Mouse (Mus musculus) MEL (cell line): ENCODE data around the gene Fbn1. TPM values are rescaled to one million over a fixed set of nuclear protein-coding genes. Genes with fewer than 3 reads are reported as not detected.

Source experiments
- DNase-seq: peaks from one replicate; pipeline ENCODE4 v3.0.0; 2011; ENCODE audit warnings: low read depth, low spot score
- H3K27ac ChIP-seq: 2 replicates; pipeline ENCODE4 v1.5.1; 2012; ENCODE audit warnings: low read depth, mild to moderate bottlenecking, control low read depth, low read length, moderate library complexity; ENCODE audit not compliant: control insufficient read depth
- H3K27me3 ChIP-seq, 2 experiments: fragments of 150-350 bp in 1 of 2; sonication (generic) in 1 of 2; 2 replicates each; pipeline ENCODE4 v1.6.1; 2012; ENCODE audit warnings: low read length in 2 of 2, mild to moderate bottlenecking in 2 of 2, improper control_type of control experiment in 1 of 2, moderate library complexity in 1 of 2; ENCODE audit not compliant: insufficient read depth in 2 of 2, control insufficient read depth in 1 of 2
- H3K36me3 ChIP-seq, 2 experiments: 2 replicates each; pipeline ENCODE4 v1.6.1; 2012 to 2014; ENCODE audit warnings: low read length in 2 of 2, improper control_type of control experiment in 1 of 2, inconsistent platforms in 1 of 2, mild to moderate bottlenecking in 1 of 2; ENCODE audit not compliant: insufficient read depth in 2 of 2, control insufficient read depth in 1 of 2
- H3K4me1 ChIP-seq, 2 experiments: fragments of 150-350 bp in 1 of 2; sonication (generic) in 1 of 2; 2 replicates each; pipeline ENCODE4 v1.6.1; 2012; ENCODE audit warnings: low read length in 2 of 2, improper control_type of control experiment in 1 of 2, mild to moderate bottlenecking in 1 of 2; ENCODE audit not compliant: insufficient read depth in 2 of 2, control insufficient read depth in 1 of 2
- H3K4me3 ChIP-seq, 2 experiments: fragments of 150-350 bp in 1 of 2; sonication (generic) in 1 of 2; 2 replicates each; pipeline ENCODE4 v1.5.1; 2012; ENCODE audit warnings: low read depth in 2 of 2, low read length in 2 of 2, mild to moderate bottlenecking in 2 of 2, moderate library complexity in 2 of 2, control low read depth in 1 of 2, improper control_type of control experiment in 1 of 2; ENCODE audit not compliant: control insufficient read depth in 1 of 2, insufficient read depth in 1 of 2
- H3K79me2 ChIP-seq: 2 replicates; pipeline ENCODE4 v1.6.1; 2012; ENCODE audit warnings: mild to moderate bottlenecking, low read length, moderate library complexity; ENCODE audit not compliant: control insufficient read depth, poor library complexity, insufficient read depth
- H3K9ac ChIP-seq: 2 replicates; pipeline ENCODE4 v1.6.1; 2012; ENCODE audit warnings: low read depth, mild to moderate bottlenecking, control low read depth, low read length, moderate library complexity; ENCODE audit not compliant: control insufficient read depth, poor library complexity, severe bottlenecking
- H3K9me3 ChIP-seq: fragments of 150-350 bp; sonication (generic); replicated peaks from 2 replicates; pipeline ENCODE4 v1.6.1; 2012; ENCODE audit warnings: mild to moderate bottlenecking, low read length, improper control_type of control experiment, moderate library complexity; ENCODE audit not compliant: insufficient read depth
- BHLHE40 ChIP-seq: IDR thresholded peaks from 2 replicates; pipeline ENCODE4 v1.6.1; 2012; ENCODE audit warnings: low read depth, mild to moderate bottlenecking, inconsistent platforms, low read length, improper control_type of control experiment, borderline replicate concordance
- CHD1 ChIP-seq: IDR thresholded peaks from 2 replicates; pipeline ENCODE4 v1.6.1; 2012; ENCODE audit warnings: low read depth, mild to moderate bottlenecking, inconsistent platforms, low read length, improper control_type of control experiment
- CHD2 ChIP-seq: IDR thresholded peaks from 2 replicates; pipeline ENCODE4 v1.6.1; 2011; ENCODE audit warnings: low read length, improper control_type of control experiment
- CTCF ChIP-seq, 3 experiments: IDR thresholded peaks in 2 of 3; conservative IDR thresholded peaks in 1 of 3; 2 replicates each; pipeline ENCODE4 v1.5.1; 2011 to 2012; ENCODE audit warnings: low read length in 3 of 3, low read depth in 2 of 3, mild to moderate bottlenecking in 2 of 3, improper control_type of control experiment in 1 of 3, inconsistent platforms in 1 of 3, mixed read lengths in 1 of 3, moderate library complexity in 1 of 3; ENCODE audit not compliant: control insufficient read depth in 1 of 3, insufficient read depth in 1 of 3, poor library complexity in 1 of 3, severe bottlenecking in 1 of 3
- E2F4 ChIP-seq: IDR thresholded peaks from 2 replicates; pipeline ENCODE4 v1.6.1; 2011; ENCODE audit warnings: low read depth, low read length, improper control_type of control experiment, borderline replicate concordance
- ETS1 ChIP-seq: IDR thresholded peaks from 2 replicates; pipeline ENCODE4 v1.6.1; 2012; ENCODE audit warnings: low read depth, mild to moderate bottlenecking, inconsistent platforms, low read length, improper control_type of control experiment, moderate library complexity
- GATA1 ChIP-seq: IDR thresholded peaks from 2 replicates; pipeline ENCODE4 v1.6.1; 2011; ENCODE audit warnings: low read depth, low read length, improper control_type of control experiment
- HCFC1 ChIP-seq: IDR thresholded peaks from 2 replicates; pipeline ENCODE4 v1.6.1; 2012; ENCODE audit warnings: low read depth, mild to moderate bottlenecking, inconsistent platforms, low read length, improper control_type of control experiment, moderate library complexity
- JUND ChIP-seq: IDR thresholded peaks from 2 replicates; pipeline ENCODE4 v1.6.1; 2011; ENCODE audit warnings: low read depth, mild to moderate bottlenecking, improper control_type of control experiment, low read length
- MAFK ChIP-seq: IDR thresholded peaks from 2 replicates; pipeline ENCODE4 v1.6.1; 2011; ENCODE audit warnings: low read depth, mild to moderate bottlenecking, low read length, improper control_type of control experiment, borderline replicate concordance
- MAX ChIP-seq: IDR thresholded peaks from 2 replicates; pipeline ENCODE4 v1.6.1; 2011; ENCODE audit warnings: low read length, improper control_type of control experiment
- MYC ChIP-seq: IDR thresholded peaks from 2 replicates; pipeline ENCODE4 v1.6.1; 2011; ENCODE audit warnings: low read depth, mild to moderate bottlenecking, low read length, improper control_type of control experiment, moderate library complexity
- POLR2A ChIP-seq, 2 experiments: IDR thresholded peaks; 2 replicates each; pipeline ENCODE4 v1.6.1; 2011 to 2012; ENCODE audit warnings: low read length in 2 of 2, mild to moderate bottlenecking in 2 of 2, control low read depth in 1 of 2, improper control_type of control experiment in 1 of 2, low read depth in 1 of 2, moderate library complexity in 1 of 2; ENCODE audit not compliant: control insufficient read depth in 1 of 2, insufficient read depth in 1 of 2, poor library complexity in 1 of 2
- POLR2AphosphoS5 ChIP-seq: IDR thresholded peaks from 2 replicates; pipeline ENCODE4 v1.6.1; 2012; ENCODE audit warnings: low read depth, borderline replicate concordance, mild to moderate bottlenecking, inconsistent platforms, low read length, moderate library complexity, mixed read lengths
- RAD21 ChIP-seq: IDR thresholded peaks from 2 replicates; pipeline ENCODE4 v1.6.1; 2011; ENCODE audit warnings: mild to moderate bottlenecking, low read depth, low read length, improper control_type of control experiment
- RCOR1 ChIP-seq: IDR thresholded peaks from 2 replicates; pipeline ENCODE4 v1.6.1; 2012; ENCODE audit warnings: low read depth, mild to moderate bottlenecking, inconsistent platforms, low read length, improper control_type of control experiment
- TAL1 ChIP-seq: IDR thresholded peaks from 2 replicates; pipeline ENCODE4 v1.6.1; 2012; ENCODE audit warnings: mild to moderate bottlenecking, inconsistent platforms, low read length, moderate library complexity, mixed read lengths
- TCF12 ChIP-seq: IDR thresholded peaks from 2 replicates; pipeline ENCODE4 v1.6.1; 2014; ENCODE audit warnings: low read depth, mild to moderate bottlenecking, inconsistent platforms, low read length, improper control_type of control experiment, moderate library complexity
- USF2 ChIP-seq, 2 experiments: IDR thresholded peaks; 2 replicates each; pipeline ENCODE4 v1.6.1; 2011 to 2012; ENCODE audit warnings: improper control_type of control experiment in 2 of 2, low read length in 2 of 2, borderline replicate concordance in 1 of 2, inconsistent platforms in 1 of 2, low read depth in 1 of 2, mild to moderate bottlenecking in 1 of 2; ENCODE audit not compliant: insufficient read depth in 1 of 2
- ZMIZ1 ChIP-seq: IDR thresholded peaks from 2 replicates; pipeline ENCODE4 v1.6.1; 2012; ENCODE audit warnings: low read depth, mild to moderate bottlenecking, inconsistent platforms, low read length, improper control_type of control experiment, moderate library complexity
- polyA plus RNA-seq, 2 experiments: library from polyadenylated mRNA; stranded (reverse) in 1 of 2; unstranded in 1 of 2; fragments of >175 nt in 1 of 2; fragments of >200 nt in 1 of 2; gene quantifications; 2 replicates each; pipeline versions ENCODE4 v1.2.1 to v1.2.4; 2012; ENCODE audit warnings: low replicate concordance in 2 of 2, low read depth in 1 of 2; ENCODE audit not compliant: insufficient read length in 2 of 2, insufficient read depth in 1 of 2, missing spikeins in 1 of 2
- total RNA-seq: library from RNA; depleted of rRNA; stranded (reverse); fragments of 300-350 nt; gene quantifications from 2 replicates; pipeline ENCODE4 v1.2.3, GENCODE M21; 2012

Fbn1 gene
- total and polyA plus RNA-seq, 3 experiments = 0.01 TPM; not detected in 2

DNA sequence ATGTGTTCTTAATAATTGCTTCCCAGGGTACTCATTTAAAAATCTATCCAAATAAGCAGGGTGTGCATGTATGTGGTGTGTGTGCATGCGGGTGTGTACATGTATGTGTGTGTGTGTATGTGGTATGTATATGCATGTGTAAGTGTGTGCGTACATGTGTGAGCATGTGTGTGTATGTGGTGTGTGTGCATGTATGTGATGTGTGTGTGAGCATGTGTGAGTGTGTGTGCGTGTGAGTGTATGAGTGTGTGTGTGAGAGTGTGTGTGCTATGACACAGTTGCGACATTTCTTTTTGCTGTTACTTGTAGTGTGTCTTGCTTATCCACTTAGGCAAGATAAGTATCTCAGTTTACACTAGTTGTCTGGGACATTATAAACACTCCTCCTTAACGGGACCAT is 151.7 kb downstream of the Fbn1 start:
- no peaks in the 10 kb centered on the region for H3K36me3 ChIP-seq

GRCm38 (mm10) chr2:125355216-125355971 is 152.4 kb downstream of the Fbn1 start:
- H3K36me3 ChIP-seq = no peaks in the 10 kb centered on the region
- no peak for DNase-seq
- no peaks in the 10 kb centered on the region for H3K79me2 ChIP-seq
- TF ChIP-seq ETS1 (no peak), JUND (no peak), RAD21 (no peak), RCOR1 (no peak), CHD1 (no peak), MAFK (no peak), TCF12 (no peak), E2F4 (no peak), ZMIZ1 (no peak), MAX (no peak), CHD2 (no peak), BHLHE40 (no peak), POLR2AphosphoS5 (no peak), USF2 (IDR thresholded peaks at IDR 0.05; ENCODE audit: borderline replicate concordance in 1 of 2, insufficient read depth in 1 of 2, low read depth in 1 of 2, low read length in 2 of 2) (no peak), HCFC1 (no peak), CTCF (IDR thresholded peaks at IDR 0.05 in 2 of 3, conservative IDR thresholded peaks at IDR 0.05 in 1 of 3; ENCODE audit: control insufficient read depth in 1 of 3, insufficient read depth in 1 of 3, low read depth in 2 of 3, low read length in 3 of 3, poor library complexity in 1 of 3, severe bottlenecking in 1 of 3) (no peak), TAL1 (no peak), MYC (no peak)
- H3K4me3 ChIP-seq = no peak overlapping the region
- no peaks in the 10 kb centered on the region for H3K27me3 ChIP-seq
- H3K9me3 ChIP-seq = no peaks in the 10 kb centered on the region
- no peak overlapping the region for H3K27ac ChIP-seq
- no peaks in the 10 kb centered on the region for H3K4me1 ChIP-seq
- no peak overlapping the region for H3K9ac ChIP-seq

More for the DNA sequence above, 151.7 kb downstream of the Fbn1 start:
- TF ChIP-seq POLR2A (IDR thresholded peaks at IDR 0.05; ENCODE audit: control insufficient read depth in 1 of 2, insufficient read depth in 1 of 2, low read depth in 1 of 2, low read length in 2 of 2, poor library complexity in 1 of 2) (no peak), GATA1 (no peak), JUND (no peak)
- Histone ChIP-seq H3K4me1 (no peaks in the 10 kb centered on the region), H3K27me3 (no peaks in the 10 kb centered on the region), H3K79me2 (no peaks in the 10 kb centered on the region), H3K27ac (no peak overlapping the region), H3K9ac (no peak overlapping the region), H3K4me3 (no peak overlapping the region), H3K9me3 (no peaks in the 10 kb centered on the region)
- DNase-seq = no peak
